ENCODE assay signal across 11 mouse cellular contexts in the genomic region with DNA sequence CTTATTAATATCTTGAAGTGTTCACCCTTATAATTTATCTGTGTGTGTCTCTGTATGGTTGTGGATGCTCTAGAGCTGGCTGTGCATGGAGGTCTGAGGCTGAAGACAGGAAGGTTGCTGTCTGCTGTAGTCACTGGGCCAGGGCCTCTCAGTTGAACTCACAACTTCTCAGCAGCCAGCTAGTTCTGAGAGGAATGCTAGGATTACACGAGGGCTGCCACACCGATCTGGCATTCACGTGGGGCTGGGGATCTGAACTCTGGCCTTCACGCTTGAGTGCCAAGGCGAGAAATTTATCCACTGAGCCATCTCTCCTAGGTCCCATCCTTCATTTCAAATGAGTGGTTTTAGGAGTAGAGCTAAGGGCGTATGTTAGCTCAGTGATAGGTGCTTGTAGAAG.
"Had no signal": no experiment of that assay in that cellular context is flagged by ENCODE, and none has a peak within 500 bp of the region (broad histone marks: within the 10 kb centered on the region; RNA-seq: fewer than 3 reads in every experiment).

No protein-coding gene starts in this region.

- H3K4me3 ChIP-seq: limb, embryonic 15.5 days; midbrain, embryonic 10.5 days; myocyte; neural tube, embryonic 15.5 days had no signal

- H3K4me2 ChIP-seq: limb, embryonic 15.5 days; neural tube, embryonic 15.5 days had no signal

- H3K9ac ChIP-seq: limb, embryonic 15.5 days; liver, embryonic 14.5 days; neural tube, embryonic 15.5 days had no signal

- H3K36me3 ChIP-seq: limb, embryonic 15.5 days; midbrain, embryonic 10.5 days had no signal

- H3K4me1 ChIP-seq: limb, embryonic 15.5 days; neural tube, embryonic 15.5 days had no signal

- H3K27me3 ChIP-seq: limb, embryonic 15.5 days; neural tube, embryonic 15.5 days had no signal

- H3K27ac ChIP-seq: limb, embryonic 15.5 days; liver, embryonic 14.5 days; midbrain, embryonic 10.5 days; neural tube, embryonic 15.5 days had no signal

- ATAC-seq: intestine, embryonic 16.5 days had no signal

- H3K9me3 ChIP-seq: limb, embryonic 15.5 days; midbrain, embryonic 10.5 days; neural tube, embryonic 15.5 days had no signal

- DNase-seq: lung, adult 18-20 months; midbrain, embryonic 14.5 days; right cerebral cortex, adult 18-20 months; right cerebral cortex, postnatal 25 days; thymus, postnatal 36 days had no signal
